ENCODE assay signal across 8 mouse cellular contexts in the genomic region with DNA sequence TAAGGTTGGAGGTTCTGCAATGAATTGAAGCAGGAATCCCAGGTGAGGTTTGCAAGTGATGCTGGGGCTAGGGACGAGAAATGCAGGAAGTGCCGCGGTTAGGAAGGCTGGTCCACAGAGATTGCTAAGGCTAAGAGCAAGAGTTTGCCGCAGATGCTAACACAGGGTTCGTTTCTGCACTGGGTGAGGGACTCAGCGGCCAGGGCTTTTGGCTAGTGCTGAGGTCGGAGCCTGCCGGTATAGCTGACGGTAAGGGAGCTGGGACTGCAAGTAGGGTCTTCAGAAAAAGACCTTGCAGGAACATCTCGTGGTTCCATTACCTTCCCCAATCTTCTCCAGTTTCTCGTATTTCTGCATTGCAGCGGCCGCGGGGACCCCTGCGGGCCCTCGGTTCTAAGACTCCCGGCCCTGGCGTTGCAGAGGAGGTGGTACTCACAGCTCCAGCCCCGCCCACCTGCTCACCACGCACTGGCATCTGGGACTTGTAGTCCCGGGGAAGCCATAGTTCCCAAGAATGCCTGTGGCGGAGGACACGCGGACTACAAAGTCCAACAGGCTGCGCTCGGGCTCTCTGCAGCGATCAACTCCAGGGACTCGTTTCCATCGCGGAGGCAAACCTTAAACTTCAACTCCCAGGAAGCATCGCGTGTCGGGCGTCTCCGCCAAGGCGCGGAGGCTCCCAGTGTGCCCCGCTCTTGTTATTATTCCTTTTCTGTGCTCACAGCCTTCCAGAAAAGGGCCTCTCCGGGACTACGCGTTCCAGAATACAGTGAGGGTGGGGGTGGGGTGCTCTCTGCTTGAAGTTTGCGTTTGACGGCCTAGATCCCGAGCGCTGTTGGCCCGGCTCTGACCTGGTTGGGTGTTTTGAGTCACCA. TPM values are rescaled to one million over a fixed set of nuclear protein-coding genes. Genes with fewer than 3 reads are reported as not detected.
DNase-seq lines count a peak whose midpoint lies in the region; ATAC-seq and TF ChIP-seq lines count a peak whose summit lies in the region.

Cdk5 (minus strand) TSS at position 402 of the 875 bp plus-strand sequence.
Slc4a2 (plus strand) TSS at position 709 of the 875 bp plus-strand sequence.

- H3K9me3 ChIP-seq in ES-Bruce4 (replicated peaks; ENCODE audit: control insufficient read depth, insufficient read depth, low read length, poor library complexity, severe bottlenecking) = no peaks in the 10 kb centered on the region
- no peaks in the 10 kb centered on the region for H3K9me3 ChIP-seq in forebrain, embryonic 13.5 days (replicated peaks)
- H3K9me3 ChIP-seq in liver, postnatal 0 days (ENCODE audit: low read length) = no peaks in the 10 kb centered on the region
- no peaks in the 10 kb centered on the region for H3K9me3 ChIP-seq in neural tube, embryonic 14.5 days (ENCODE audit: control insufficient read depth, low read length)

- no peak for TF ChIP-seq CTCF in ES-Bruce4 (IDR thresholded peaks at IDR 0.05; ENCODE audit: low read depth, low read length)
- no peak for TF ChIP-seq CTCF in liver, postnatal 0 days (IDR thresholded peaks at IDR 0.05; ENCODE audit: low read depth)

- peak; percentile 39 for TF ChIP-seq POLR2A in ES-Bruce4 (IDR thresholded peaks at IDR 0.05; ENCODE audit: insufficient read depth, low read length)

- H3K4me1 ChIP-seq in ES-Bruce4 (ENCODE audit: control insufficient read depth, insufficient read depth, low read length) = peaks cover 10% of the 10 kb centered on the region
- H3K4me1 ChIP-seq in forebrain, embryonic 13.5 days = peaks cover 56% of the 10 kb centered on the region
- peaks cover 26% of the 10 kb centered on the region for H3K4me1 ChIP-seq in liver, postnatal 0 days (ENCODE audit: insufficient read depth)
- peaks cover 26% of the 10 kb centered on the region; the same call in 1 of the 2 replicates for H3K4me1 ChIP-seq in neural tube, embryonic 14.5 days (ENCODE audit: control insufficient read depth, insufficient read depth, low read length)

- intact Hi-C loops in heart, postnatal 10 days (cut with DNase I) = loop anchor here (2.0 kb wide), 2 partner anchors 29 kb away; partner anchors contain the start of gene Agap3

- TF ChIP-seq EP300 in ES-Bruce4 (IDR thresholded peaks at IDR 0.05; ENCODE audit: insufficient read depth, low read depth, low read length) = no peak
- peak; percentile 79 for TF ChIP-seq EP300 in liver, postnatal 0 days (IDR thresholded peaks at IDR 0.05; ENCODE audit: low read depth)

- peak within 1 kb of the TSS; percentile 81 for H3K9ac ChIP-seq in ES-Bruce4 (ENCODE audit: low read depth, poor library complexity, severe bottlenecking)
- peak within 1 kb of the TSS; percentile 83 for H3K9ac ChIP-seq in forebrain, embryonic 13.5 days
- peak within 1 kb of the TSS; percentile 80 for H3K9ac ChIP-seq in liver, postnatal 0 days (replicated peaks)
- peak within 1 kb of the TSS; percentile 80 for H3K9ac ChIP-seq in neural tube, embryonic 14.5 days (replicated peaks; ENCODE audit: low read depth, low read length)

- under 1% methylated on average over 46 of the region's 46 CpGs for WGBS in forebrain, embryonic 13.5 days
- WGBS in large intestine, adult 2 months = under 1% methylated on average over 46 of the region's 46 CpGs
- under 1% methylated on average over 46 of the region's 46 CpGs for WGBS in liver, postnatal 0 days (ENCODE audit: insufficient replicate concordance)
- WGBS in neural tube, embryonic 14.5 days = under 1% methylated on average over 46 of the region's 46 CpGs

- H3K27me3 ChIP-seq in ES-Bruce4 (ENCODE audit: control insufficient read depth, insufficient read depth, low read length, poor library complexity, severe bottlenecking) = no peaks in the 10 kb centered on the region
- peaks cover 5% of the 10 kb centered on the region; the same call in 1 of the 2 replicates for H3K27me3 ChIP-seq in forebrain, embryonic 13.5 days
- H3K27me3 ChIP-seq in liver, postnatal 0 days (ENCODE audit: insufficient read depth, low read length) = no peaks in the 10 kb centered on the region
- no peaks in the 10 kb centered on the region for H3K27me3 ChIP-seq in neural tube, embryonic 14.5 days (ENCODE audit: control insufficient read depth, insufficient read depth, low read length)

- peak; percentile 99 for DNase-seq in heart, postnatal 10 days
- peak; percentile 98 for DNase-seq in large intestine, adult 2 months (ENCODE audit: low read depth, low spot score)
- peak; percentile 98 for DNase-seq in liver, postnatal 0 days
- peak; percentile 98 for DNase-seq in testis, postnatal 10 days (ENCODE audit: low spot score)

- peak within 1 kb of the TSS; percentile 24; the same call in 1 of the 2 replicates for H3K27ac ChIP-seq in ES-Bruce4 (ENCODE audit: insufficient read depth, low read length)
- H3K27ac ChIP-seq in forebrain, embryonic 13.5 days = peak within 1 kb of the TSS; percentile 92
- peak within 1 kb of the TSS; percentile 97 for H3K27ac ChIP-seq in liver, postnatal 0 days (ENCODE audit: low read depth)
- peak within 1 kb of the TSS; percentile 86 for H3K27ac ChIP-seq in neural tube, embryonic 14.5 days (ENCODE audit: low read depth, low read length)

- H3K4me3 ChIP-seq in ES-Bruce4 (ENCODE audit: low read depth, low read length) = peak within 1 kb of the TSS; percentile 98
- peak within 1 kb of the TSS; percentile 61 for H3K4me3 ChIP-seq in forebrain, embryonic 13.5 days
- peak within 1 kb of the TSS; percentile 65 for H3K4me3 ChIP-seq in liver, postnatal 0 days (ENCODE audit: low read depth, low read length)
- H3K4me3 ChIP-seq in neural tube, embryonic 14.5 days (ENCODE audit: low read depth, low read length) = peak within 1 kb of the TSS; percentile 52

- H3K36me3 ChIP-seq in ES-Bruce4 (ENCODE audit: control insufficient read depth, insufficient read depth, low read length, poor library complexity, severe bottlenecking) = no peaks in the 10 kb centered on the region
- peaks cover 34% of the 10 kb centered on the region for H3K36me3 ChIP-seq in forebrain, embryonic 13.5 days (ENCODE audit: poor library complexity, severe bottlenecking)
- peaks cover 11% of the 10 kb centered on the region; the same call in 1 of the 2 replicates for H3K36me3 ChIP-seq in liver, postnatal 0 days (replicated peaks; ENCODE audit: insufficient read depth, low read length)
- H3K36me3 ChIP-seq in neural tube, embryonic 14.5 days (ENCODE audit: control insufficient read depth, insufficient read depth, low read length) = peaks cover 7% of the 10 kb centered on the region; the same call in 1 of the 2 replicates

- ATAC-seq in cerebellum, adult (ENCODE audit: insufficient number of reproducible peaks, low FRiP score, low TSS enrichment) = peak; percentile 95
- ATAC-seq in forebrain, embryonic 13.5 days = peak; percentile 97
- ATAC-seq in liver, postnatal 0 days = peak; percentile 89
- ATAC-seq in neural tube, embryonic 14.5 days (ENCODE audit: low read depth) = peak; percentile 97

- peak within 1 kb of the TSS; percentile 89 for H3K4me2 ChIP-seq in forebrain, embryonic 13.5 days
- H3K4me2 ChIP-seq in liver, postnatal 0 days (ENCODE audit: low read depth, low read length) = peak within 1 kb of the TSS; percentile 96
- peak within 1 kb of the TSS; percentile 83 for H3K4me2 ChIP-seq in neural tube, embryonic 14.5 days (ENCODE audit: low read depth, low read length)

RNA-seq across cellular contexts. Expression of gene Cdk5, which starts in this region (rescaled TPM):
- polyA plus RNA-seq in ES-Bruce4 (2011; ENCODE audit: insufficient read depth, insufficient read length, low read depth, missing spikeins) = 30.9 and 34.0 TPM in 2 replicates
- polyA plus RNA-seq in forebrain, embryonic 13.5 days (2015; fragmentation: Nextera tagmentation; extraction: Ambion mirVana) = 80.7 and 84.0 TPM in 2 replicates
- 10 to 100 TPM; 21.5 to 25.0 TPM for total RNA-seq in heart, postnatal 10 days (2021)
- polyA plus RNA-seq in large intestine, adult 2 months (2012; rRNA removed) = 59.2 and 62.5 TPM in 2 replicates
- polyA plus RNA-seq in liver, postnatal 0 days (2015; fragmentation: Nextera tagmentation; extraction: Ambion mirVana) = 11.5 and 13.1 TPM in 2 replicates
- 119 and 126 TPM in 2 replicates for polyA plus RNA-seq in neural tube, embryonic 14.5 days (2014; fragmentation: Nextera tagmentation; extraction: Ambion mirVana)

RNA-seq across cellular contexts. Expression of gene Slc4a2, which starts in this region (rescaled TPM):
- polyA plus RNA-seq in ES-Bruce4 (2011; ENCODE audit: insufficient read depth, insufficient read length, low read depth, missing spikeins) = 11.3 and 12.6 TPM in 2 replicates
- 19.5 and 23.3 TPM in 2 replicates for polyA plus RNA-seq in forebrain, embryonic 13.5 days (2015; fragmentation: Nextera tagmentation; extraction: Ambion mirVana)
- 10 to 100 TPM; 49.2 to 52.4 TPM for total RNA-seq in heart, postnatal 10 days (2021)
- 66.2 and 89.9 TPM in 2 replicates for polyA plus RNA-seq in large intestine, adult 2 months (2012; rRNA removed)
- 7.5 and 8.3 TPM in 2 replicates for polyA plus RNA-seq in liver, postnatal 0 days (2015; fragmentation: Nextera tagmentation; extraction: Ambion mirVana)
- 11.2 and 13.8 TPM in 2 replicates for polyA plus RNA-seq in neural tube, embryonic 14.5 days (2014; fragmentation: Nextera tagmentation; extraction: Ambion mirVana)

Comparison
In these comparisons a context has a peak if more than half of its experiments do, and no peak if none do; other contexts are left out.
1. Peak in every context shown above with its lines: DNase-seq, ATAC-seq, H3K4me3 ChIP-seq and H3K27ac ChIP-seq.
2. H3K27ac ChIP-seq: peak in every context shown above with its lines; median percentile 97 in liver, postnatal 0 days; 92 in forebrain, embryonic 13.5 days; 86 in neural tube, embryonic 14.5 days; 24 in ES-Bruce4.